Mouse (Mus musculus) gastrocnemius, postnatal 4 days (tissue): ENCODE results near the gene Cd72. TPM values are rescaled to one million over a fixed set of nuclear protein-coding genes. Genes with fewer than 3 reads are reported as not detected.

Source experiments
- DNase-seq, 2 experiments: peaks; one replicate each; pipeline ENCODE4 v3.0.0; 2021 to 2022; ENCODE audit warnings: low spot score in 2 of 2, mixed read lengths in 2 of 2
- total RNA-seq, 2 experiments: library from RNA; stranded (reverse); gene quantifications; 2 replicates each; pipeline ENCODE4 v1.2.3; 2021

The Cd72 gene
- total RNA-seq, 2 experiments from 2014 or later = 0.32 to 0.75 TPM

DNA sequence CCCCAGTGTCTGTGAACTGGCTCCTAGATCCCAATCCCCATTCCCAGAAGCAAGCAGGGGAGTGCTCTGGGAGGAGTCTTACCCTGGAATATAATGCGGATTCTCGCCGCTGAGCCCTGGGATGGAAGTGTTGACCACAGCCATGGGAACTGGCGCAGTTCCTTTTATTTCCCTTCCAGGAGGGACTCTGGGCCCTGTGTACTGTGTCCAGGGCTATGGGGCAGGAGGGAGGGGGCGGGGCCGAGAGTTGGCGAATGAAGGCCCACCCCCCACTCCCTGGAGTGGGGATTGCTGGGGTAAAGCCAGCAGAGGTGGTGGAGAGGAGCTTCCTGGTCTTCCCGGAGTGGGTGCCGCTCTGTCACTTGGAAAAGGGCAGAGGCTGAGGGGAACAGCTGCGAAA, 25.5 kb downstream of the Cd72 start, which contains the start of gene Fam166b:
Fam166b (minus strand) TSS at position 189 of the 400 bp plus-strand sequence.
- DNase-seq = no peak

GRCm38 (mm10) chr4:43428180-43428861, 26.1 kb downstream of the Cd72 start:
- no peak for DNase-seq

DNA sequence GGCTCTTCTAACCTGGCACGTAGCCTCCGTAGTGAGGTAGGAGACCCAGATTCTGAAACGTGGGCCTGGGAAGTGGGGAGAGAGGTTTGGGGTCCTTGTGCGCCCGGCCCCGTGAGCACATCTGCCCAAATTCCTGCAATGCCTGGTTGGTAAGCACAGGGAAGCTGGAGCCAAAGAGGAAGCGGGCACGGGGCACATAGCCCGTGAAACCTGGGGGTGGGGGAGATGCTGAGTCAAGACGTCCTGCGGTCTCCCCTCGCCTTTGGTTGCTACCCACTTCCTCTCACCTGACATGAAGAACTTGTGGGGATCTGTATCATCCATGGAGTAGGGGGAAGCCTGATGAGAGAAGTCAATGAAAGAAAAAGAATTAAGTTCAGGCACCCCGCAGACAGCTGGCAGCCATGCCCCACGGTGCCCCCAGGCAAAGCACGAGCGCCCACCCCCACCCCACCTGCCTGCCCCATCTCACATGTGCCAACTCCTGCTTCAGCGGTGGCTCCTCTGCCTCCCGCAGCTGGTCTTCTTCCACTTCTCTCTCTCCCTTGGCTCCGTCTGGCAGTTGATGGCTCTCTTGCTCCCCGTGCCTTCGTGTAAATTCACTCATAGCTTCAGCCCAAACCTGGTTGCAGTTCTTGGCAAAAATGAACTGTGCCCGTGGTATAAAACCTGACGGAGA, 26.8 kb downstream of the Cd72 start:
- no peak for DNase-seq

DNA sequence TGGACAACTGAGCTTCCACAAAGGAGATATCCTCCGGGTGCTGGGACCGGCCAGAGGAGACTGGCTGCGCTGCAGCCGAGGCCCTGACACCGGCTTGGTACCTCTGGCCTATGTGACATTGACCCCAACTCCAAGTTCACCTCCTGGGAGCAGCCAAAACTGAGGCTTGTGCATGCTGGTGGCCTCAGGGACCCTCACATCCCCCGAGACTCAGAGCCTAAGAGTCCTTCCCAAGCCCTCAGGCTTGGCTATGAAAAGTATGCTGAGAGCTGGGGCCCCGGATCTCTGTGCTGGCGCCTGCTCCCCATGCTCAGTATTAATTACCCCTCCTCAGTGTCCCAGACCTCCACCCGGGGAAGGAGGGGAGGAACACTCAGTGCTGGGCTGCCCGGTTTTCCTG, 27.9 kb downstream of the Cd72 start:
- DNase-seq = no peak

GRCm38 (mm10) chr4:43425648-43426380, 28.6 kb downstream of the Cd72 start:
- peak in 1 of 2 experiments; percentile 23 for DNase-seq

GRCm38 (mm10) chr4:43425197-43425596, 29.2 kb downstream of the Cd72 start:
- DNase-seq = no peak

DNA sequence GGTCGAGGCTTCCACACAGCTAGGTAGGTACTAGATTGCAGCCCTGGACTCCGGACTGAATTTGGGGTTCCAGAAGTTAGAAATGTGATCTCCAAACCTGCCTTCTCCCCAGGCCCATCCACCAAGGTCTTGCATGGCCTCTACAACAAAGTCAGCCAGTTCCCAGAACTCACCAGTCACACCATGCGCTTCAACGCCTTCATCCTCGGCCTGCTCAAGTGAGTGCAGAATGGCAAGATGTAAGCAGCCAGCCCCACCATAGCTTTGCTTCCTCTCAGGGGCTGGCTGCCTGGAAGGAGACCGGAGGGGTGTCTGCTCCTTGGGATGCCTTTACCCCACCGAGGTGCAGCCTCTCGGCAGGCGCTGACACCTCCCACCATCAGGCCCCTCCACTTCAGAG, 30.4 kb downstream of the Cd72 start:
- DNase-seq = no peak

DNA sequence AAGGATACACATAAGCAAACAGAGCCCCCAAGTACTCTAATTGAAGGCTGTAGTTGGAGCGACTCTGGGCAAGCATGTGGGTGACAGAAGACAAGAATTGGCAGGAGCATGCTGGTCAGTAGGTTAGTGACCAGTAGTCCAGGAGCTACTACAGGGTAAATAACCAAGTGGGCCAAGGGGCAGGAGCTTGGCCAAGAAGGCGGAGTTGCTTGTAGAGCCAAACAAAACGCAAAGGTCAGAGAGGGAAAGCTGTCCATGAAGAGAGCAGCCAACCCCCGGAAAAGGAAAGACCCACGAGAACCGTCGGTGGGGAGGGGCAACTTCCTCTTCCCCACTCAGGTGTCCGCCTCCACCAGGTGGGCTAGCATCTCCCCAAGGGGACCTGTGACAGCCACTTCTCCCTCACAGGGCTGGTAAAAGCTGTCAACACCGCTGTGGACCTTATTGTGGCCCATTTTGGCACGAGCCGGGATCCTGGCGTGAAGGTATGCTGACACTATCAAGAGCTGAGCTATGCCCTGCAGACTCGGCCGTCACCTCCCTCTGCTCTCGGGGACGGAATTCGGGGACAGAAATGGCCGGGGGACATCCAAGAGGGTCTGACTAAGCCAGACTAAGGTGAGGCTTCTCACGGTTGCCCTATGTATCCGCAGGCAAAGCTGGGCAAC, 31.0 kb downstream of the Cd72 start:
- DNase-seq = peak in 1 of 2 experiments; percentile 7

DNA sequence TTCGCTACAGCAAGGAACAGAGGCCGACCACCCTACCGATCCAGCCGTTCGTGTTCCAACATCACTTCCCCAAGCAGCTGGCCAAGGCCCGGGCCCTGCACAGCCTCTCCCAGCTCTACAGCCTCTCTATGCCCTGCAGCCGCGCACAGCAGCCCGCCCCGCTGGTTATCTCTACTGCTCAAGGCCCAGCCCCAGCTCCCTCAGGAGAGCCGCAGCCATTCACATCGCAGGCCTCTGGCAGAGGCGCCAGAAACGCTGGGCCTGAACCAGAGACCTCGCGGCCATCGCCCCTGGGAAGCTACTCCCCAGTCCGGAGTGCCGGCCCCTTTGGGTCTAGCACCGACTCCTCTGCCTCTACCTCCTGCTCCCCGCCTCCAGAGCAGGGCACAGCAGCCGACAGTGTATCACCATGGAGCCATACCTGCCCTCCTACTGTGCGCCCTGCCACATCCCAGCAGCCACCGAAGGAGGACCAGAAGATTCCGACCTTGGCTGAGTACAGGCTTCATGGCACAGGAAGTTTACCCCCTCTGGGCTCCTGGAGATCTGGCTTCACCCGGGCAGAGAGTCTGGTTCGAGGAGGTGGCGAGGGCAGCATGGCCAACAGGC, 32.7 kb downstream of the Cd72 start:
- DNase-seq = no peak

GRCm38 (mm10) chr4:43420305-43420704, 34.1 kb downstream of the Cd72 start:
- peak in 1 of 2 experiments; percentile 70 for DNase-seq

DNA sequence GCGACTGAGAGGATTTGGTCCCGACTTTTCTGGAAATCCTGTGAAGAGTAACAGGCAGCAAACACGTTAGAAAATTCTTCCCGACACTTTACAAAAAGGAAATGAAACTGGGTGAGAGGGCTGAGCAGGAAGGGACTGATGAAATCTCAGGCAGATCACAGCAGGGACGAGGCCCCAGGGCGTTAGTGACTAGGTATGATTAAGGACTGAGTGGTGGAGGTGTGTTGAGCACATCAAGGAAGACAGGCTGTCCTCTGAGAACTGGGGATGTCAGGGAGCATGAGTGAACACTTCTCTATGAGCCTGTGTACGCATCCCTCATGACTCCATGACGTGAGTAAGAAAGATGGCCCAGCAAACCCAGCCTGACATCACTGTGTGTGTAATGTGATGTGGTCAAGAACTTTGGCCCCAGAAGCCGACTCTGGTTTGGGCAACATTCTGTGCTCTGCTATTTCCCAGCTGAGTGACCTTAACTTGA, 34.6 kb downstream of the Cd72 start:
- no peak for DNase-seq

- DNase-seq = no peak
These were observed 35.3 kb downstream of the Cd72 start for GRCm38 (mm10) chr4:43418973-43419656.

- no peak for DNase-seq
These were observed 36.0 kb downstream of the Cd72 start for GRCm38 (mm10) chr4:43418450-43418849.

- no peak for DNase-seq
These were observed 37.0 kb downstream of the Cd72 start for GRCm38 (mm10) chr4:43417269-43418062.

DNA sequence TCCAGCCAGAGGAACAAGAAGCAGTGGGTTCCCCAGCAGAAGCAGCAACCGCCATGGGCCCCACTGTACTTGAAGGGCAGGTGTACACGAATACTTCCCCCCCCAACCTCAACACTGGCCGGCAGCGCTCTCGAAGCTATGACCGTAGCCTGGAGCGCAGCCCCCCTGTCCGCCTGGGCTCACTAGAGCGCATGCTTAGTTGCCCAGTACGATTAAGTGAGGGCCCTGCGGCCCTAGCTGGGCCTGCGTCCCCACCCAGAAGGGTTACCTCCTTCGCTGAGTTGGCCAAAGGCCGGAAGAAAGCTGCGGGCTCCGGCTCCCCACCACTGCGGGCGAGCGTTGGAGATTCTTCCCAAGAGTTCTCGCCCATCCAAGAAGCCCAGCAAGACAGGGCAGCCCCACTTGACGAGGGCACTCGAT, 38.3 kb downstream of the Cd72 start:
- DNase-seq = no peak

- no peak for DNase-seq
These were observed 39.0 kb downstream of the Cd72 start for GRCm38 (mm10) chr4:43415221-43416070.

DNA sequence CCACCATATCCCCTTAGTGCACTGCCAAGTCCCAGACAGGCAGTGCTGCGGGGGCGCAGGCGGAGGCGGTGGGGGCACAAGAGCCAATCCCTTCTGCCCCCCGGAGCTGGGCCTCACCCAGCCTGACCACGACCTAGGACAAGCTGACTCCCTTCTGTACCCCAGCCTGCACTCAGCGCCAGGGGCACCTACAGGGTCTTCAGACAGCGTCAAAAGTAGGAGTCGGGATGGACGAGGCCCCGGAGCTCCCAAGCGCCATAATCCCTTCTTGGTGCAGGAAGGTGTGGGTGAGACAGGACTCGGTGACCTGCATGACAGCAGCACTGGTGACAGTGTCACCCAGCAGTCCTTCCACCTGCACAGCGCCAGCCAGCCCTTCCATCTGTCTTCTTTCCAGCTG, 39.7 kb downstream of the Cd72 start:
- DNase-seq = no peak

GRCm38 (mm10) chr4:43407071-43407920, 47.1 kb downstream of the Cd72 start:
- DNase-seq = no peak
